In the genomic region with DNA sequence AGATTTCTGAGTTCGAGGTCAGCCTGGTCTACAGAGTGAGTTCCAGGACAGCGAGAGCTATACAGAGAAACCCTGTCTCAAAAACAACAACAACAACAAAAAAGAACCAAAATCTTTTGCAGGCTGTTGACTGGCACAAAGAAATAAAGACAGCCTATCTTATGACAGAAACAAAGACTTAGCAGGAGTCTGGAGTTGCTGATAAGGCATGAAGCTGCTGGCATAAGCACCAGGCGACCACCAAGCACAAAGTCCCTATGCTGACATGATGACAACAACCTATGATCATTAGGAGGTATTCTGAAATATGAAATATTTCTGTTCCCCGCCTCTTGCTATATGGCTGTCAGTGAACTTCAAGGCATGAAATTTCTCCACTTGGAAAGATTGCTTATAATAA, we compare ENCODE assay signal across 15 mouse cellular contexts. TPM values are rescaled to one million over a fixed set of nuclear protein-coding genes. Genes with fewer than 3 reads are reported as not detected.
"Had no signal": no experiment of that assay in that cellular context is flagged by ENCODE, and none has a peak within 500 bp of the region (broad histone marks: within the 10 kb centered on the region; RNA-seq: fewer than 3 reads in every experiment).

No protein-coding gene starts in this region.

- H3K9ac ChIP-seq: midbrain, embryonic 15.5 days; neural tube, embryonic 12.5 days; stomach, embryonic 15.5 days had no signal

- H3K4me1 ChIP-seq: limb, embryonic 10.5 days; midbrain, embryonic 15.5 days; neural tube, embryonic 12.5 days; stomach, embryonic 15.5 days had no signal

- H3K27ac ChIP-seq: limb, embryonic 10.5 days; midbrain, embryonic 15.5 days; neural tube, embryonic 12.5 days; stomach, embryonic 15.5 days had no signal

- H3K4me3 ChIP-seq: limb, embryonic 10.5 days; midbrain, embryonic 15.5 days; neural tube, embryonic 12.5 days; stomach, embryonic 15.5 days had no signal

- H3K27me3 ChIP-seq: midbrain, embryonic 15.5 days; neural tube, embryonic 12.5 days; stomach, embryonic 15.5 days had no signal

- H3K36me3 ChIP-seq: limb, embryonic 10.5 days; midbrain, embryonic 15.5 days; neural tube, embryonic 12.5 days; stomach, embryonic 15.5 days had no signal

- H3K9me3 ChIP-seq: limb, embryonic 10.5 days; midbrain, embryonic 15.5 days; neural tube, embryonic 12.5 days; stomach, embryonic 15.5 days had no signal

- ATAC-seq: inflammation-experienced regulatory T-cells, adult 6 months; intestine, postnatal 0 days; lung, postnatal 0 days; midbrain, embryonic 15.5 days had no signal

- DNase-seq: kidney, adult 8-10 months; lung, adult 2 months; lung, postnatal 36 days; thymus, adult 2 months; thymus, postnatal 36 days had no signal

- H3K4me2 ChIP-seq: midbrain, embryonic 11.5 days; midbrain, embryonic 15.5 days; neural tube, embryonic 12.5 days; stomach, embryonic 15.5 days had no signal

RNA-seq across cellular contexts. Expression of a gene that starts 15.5 kb away (rescaled TPM):
- total RNA-seq: megakaryocyte, adult 5-6 weeks; monocyte, adult 5-6 weeks had no signal
- polyA plus RNA-seq: inflammation-experienced regulatory T-cells, adult 6 months had no signal
